Mouse (Mus musculus): Measurements from ENCODE around the gene Rasgef1b.

Rasgef1b gene

GRCm38 (mm10) chr5:99279016-99279757 lies 449.7 kb downstream of the Rasgef1b start:
- DNase-seq, result no peak

DNA sequence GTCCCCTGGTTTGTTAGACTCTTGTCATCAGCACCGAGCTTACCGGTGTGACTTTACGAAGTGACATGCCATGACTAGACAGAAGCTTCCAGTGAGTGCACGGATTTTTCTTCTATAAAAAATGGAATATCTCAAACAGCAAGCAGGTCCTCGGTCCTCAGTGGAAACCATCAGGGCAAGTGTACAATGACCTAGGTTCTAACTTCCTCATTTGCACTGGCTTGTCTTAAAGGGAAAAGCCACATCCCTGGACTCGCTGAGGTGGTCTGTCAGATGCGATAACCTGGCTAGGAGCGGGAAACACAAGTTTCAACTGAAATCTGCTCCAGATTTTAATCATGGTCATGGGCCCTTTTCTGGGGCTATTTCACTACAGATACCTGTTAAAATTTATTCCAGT lies 450.5 kb downstream of the Rasgef1b start:
- no peak for DNase-seq

DNA sequence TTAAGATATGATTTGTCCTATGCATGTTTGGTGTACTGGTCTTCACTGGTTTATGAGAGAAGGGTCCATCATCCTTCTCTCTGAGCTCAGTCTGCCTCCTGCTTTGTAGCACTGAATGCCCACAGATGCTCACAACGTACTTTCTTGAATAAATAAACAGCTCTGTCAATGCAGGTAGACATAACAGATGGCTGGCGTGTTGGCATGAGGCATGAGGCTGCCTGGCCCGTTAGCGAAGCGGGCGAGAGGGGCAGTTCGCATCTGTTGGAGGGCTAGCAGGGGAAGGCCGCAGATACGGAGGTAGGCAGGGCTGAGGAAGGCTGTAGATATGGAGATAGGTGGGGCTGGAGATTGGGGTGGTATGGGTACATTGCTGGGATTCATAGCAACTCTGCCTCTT lies 451.3 kb downstream of the Rasgef1b start:
- DNase-seq, result no peak

DNA sequence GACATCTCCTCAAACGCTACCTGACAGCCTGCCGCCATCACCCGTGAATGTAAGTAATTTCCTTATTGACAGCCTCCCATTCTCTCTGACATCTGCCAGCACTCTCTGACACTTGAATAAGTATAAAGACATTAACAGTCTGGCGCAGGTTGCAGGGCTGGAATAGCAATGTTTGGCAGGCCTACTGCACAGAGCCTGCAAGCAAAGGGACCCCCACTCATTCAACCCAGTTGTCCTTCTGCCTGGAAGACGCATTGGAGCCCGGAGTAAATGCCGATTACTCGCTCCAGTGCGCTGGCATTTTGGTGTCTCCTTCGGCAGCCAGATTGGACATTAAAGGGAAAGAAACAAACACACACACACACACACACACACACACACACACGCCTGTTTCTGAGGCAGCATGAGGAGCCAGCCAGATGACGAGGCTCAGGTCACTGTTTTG lies 454.7 kb downstream of the Rasgef1b start:
- peak in 1 of 2 experiments; percentile 31 for DNase-seq

DNA sequence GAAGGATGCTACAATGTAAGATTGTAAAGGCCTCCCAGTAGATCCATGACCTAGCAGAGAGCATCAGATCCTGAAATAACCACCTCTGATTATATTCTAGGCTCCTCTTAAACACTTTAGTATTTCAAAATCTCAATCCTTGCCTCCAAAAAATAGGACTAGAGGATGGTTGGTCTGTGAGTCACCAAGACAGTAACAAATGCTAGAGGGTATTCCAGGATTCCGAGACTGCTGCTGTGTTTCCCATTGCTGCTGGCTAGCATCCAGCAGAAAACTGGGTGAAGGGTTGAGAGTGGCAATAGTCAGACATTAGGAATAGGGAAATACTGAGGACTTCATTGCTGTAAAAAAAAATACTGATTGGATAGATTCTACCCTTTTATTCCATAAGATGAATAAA lies 457.3 kb downstream of the Rasgef1b start:
- no peak for DNase-seq

GRCm38 (mm10) chr5:99269131-99269530 lies 459.7 kb downstream of the Rasgef1b start:
- DNase-seq, result no peak

DNA sequence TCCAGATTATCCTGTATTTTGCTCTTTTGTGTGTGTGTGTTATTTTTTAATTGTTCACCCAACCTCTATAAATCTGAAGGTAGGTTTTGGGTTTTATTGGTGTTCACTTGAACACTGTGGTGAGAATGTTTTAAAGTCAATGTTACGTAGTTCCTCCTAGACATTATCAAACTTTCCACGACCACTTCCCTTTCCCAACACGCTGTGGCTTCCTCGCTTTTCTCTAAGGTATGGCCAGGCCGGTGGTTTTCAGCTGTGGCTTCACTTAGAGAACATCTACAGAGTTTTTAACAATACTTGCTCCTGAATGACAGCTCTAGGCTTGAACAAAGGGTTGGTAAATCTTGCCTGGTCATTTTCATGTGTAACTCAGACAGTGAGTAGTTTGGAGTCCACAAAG lies 461.5 kb downstream of the Rasgef1b start:
- DNase-seq, result no peak

DNA sequence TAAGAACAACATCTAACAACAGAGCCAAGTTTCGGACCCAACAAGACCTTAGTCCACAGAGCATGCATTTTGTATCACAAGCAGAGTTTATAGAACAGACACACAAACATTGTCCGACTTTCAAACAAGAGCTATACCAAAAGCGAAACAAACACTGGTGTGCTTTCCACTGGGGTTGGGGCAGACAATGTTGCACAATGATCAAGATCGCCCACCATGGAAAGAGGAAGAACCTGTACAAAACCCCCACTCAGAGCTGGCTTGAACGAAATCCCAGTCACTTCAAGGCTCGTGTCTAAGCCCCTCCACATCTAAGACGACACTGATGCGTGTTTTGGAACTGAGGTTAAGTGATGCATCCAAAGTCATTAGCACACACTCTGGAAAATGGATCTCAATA lies 462.6 kb downstream of the Rasgef1b start:
- DNase-seq, result no peak

DNA sequence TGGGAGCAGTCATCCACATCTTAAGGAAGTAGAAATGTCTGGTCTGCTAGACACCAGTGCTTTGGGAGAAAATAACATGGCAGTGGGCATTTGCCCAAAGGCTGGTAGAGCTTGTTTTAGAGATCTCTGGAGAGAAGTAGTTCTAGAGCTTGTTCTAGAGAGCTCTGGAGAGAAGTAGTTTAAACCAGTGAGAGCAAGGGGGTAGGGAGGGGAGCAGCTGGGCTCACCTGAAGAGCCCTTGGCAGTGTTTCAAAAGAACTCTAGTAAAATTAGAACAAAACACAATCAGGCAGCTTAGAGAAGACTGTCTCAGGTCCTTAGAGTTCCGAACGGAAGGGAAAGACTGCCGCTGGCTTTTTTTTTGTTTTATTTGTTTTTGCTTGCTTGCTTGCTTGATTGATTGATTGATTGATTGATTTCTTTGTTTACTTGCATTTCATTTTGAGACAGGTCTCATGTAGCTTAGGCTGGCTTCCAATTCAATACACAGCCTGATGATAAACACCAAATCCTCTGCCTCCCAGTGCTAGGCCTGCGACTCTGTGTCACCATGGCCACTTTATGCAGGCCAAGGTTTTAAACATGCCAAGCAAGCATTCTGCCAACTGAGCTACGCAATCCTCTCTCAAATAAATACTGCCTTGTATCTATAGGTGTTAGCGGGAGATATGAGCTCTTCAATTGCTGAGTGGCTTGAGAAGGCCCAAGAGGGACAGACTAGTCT lies 466.5 kb downstream of the Rasgef1b start:
- no peak for DNase-seq

- no peak for DNase-seq
These were observed 467.6 kb downstream of the Rasgef1b start for GRCm38 (mm10) chr5:99261121-99261724.

- no peak for DNase-seq
These were observed 470.8 kb downstream of the Rasgef1b start for GRCm38 (mm10) chr5:99258003-99258500.

- DNase-seq, result peak; percentile 97
These were observed 476.4 kb downstream of the Rasgef1b start for GRCm38 (mm10) chr5:99252203-99253135.

DNA sequence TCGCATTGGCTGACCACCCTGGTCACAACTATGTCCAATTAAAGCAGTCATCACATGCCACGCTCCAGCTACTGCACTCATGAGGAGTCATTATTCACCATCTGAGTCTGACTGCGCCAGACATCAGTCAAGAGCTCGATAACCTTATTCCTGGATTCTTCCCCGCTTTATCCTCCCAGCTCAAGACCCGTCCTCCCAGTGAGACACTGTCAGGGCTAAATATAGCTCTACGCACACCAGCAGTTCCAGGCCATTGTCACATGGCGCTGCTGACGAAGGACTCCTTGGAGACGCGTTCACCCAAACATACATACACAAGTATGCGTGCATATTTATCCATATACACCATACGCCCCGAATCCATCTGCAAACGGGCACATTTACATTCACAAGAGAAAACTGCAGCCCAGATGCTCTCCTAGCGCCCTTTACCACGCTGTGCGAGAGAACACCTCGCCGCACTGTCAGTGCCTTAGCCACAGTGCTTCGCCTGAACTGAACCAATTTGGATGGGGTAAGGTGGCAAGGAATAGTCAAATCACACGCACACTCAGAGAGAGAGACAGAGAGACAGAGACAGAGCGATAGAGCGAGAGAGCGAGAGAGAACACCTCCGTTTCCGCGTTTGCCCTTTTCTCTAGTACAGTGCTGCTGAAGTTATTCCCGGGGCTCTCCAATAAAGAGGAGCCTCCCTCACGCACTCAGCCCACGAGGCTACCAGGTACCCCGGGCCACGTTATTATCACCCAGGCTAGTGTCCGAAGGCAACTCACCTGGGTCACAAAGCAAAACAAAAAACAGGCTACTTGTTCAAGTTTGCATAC lies 477.3 kb downstream of the Rasgef1b start:
- peak; percentile 36 to 42 for DNase-seq

DNA sequence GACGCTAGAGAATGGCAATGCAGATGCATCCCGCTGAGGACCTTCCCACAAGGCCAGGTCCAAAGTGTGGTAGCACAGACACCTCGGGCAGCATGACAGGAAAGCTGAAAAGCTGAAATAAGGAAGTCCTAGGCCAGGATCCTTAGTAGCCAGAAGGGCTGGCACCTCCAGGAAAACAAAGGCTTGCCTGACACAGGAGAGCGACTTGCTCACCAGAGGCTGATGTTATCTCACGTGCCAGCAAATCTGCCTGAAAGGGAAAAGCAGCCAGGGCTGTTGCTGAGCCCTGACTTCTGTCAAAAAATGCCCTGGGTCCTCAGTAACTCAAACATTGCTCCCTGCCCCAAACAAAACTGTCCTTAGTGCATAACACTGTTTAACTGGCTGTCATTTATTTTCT lies 478.0 kb downstream of the Rasgef1b start:
- DNase-seq, result no peak

- DNase-seq, result peak; percentile 92 to 96
These were observed 480.4 kb downstream of the Rasgef1b start for GRCm38 (mm10) chr5:99248501-99248900.

DNA sequence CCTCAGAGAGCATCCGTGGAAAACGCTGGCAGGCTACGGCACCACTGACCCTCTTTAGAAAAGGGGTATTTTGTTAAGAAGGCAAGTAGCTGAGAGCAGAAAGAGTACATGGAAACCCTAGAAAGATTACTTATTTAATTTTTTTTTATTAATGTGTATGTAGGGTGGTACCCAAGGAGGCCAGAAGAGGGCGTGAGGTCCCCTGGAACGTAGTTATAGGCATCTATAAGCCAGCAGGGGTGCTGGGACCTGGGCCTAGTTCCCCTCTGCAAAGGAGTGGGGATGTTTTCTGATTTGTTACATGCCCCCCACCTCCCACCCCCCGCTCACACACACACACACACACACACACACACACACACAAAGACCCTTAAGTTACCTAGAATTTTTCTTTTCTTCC lies 480.9 kb downstream of the Rasgef1b start:
- no peak for DNase-seq

DNA sequence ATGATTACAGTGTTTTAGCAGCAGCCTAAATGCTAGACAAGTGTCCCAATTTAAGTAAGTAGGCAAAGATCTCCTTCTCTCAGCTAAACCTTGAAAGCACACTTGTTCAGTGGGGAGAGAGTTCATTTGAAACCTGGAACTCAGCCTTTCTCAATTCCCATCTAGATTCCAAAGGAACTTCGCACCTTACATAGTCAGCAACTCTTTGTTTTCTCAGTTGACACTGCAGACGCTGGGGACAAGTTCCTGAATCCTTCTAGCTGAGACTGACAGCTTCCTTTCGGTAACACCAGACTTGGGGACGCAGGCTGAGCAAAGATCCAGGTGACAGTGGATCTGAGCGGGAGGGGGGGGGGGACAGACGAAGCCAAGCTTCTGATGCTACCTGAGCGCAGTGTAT lies 481.4 kb downstream of the Rasgef1b start:
- DNase-seq, result no peak

- DNase-seq, result no peak
These were observed 481.9 kb downstream of the Rasgef1b start for GRCm38 (mm10) chr5:99246972-99247371.

- DNase-seq, result peak; percentile 41 to 64
These were observed 486.7 kb downstream of the Rasgef1b start for GRCm38 (mm10) chr5:99241988-99242740.

GRCm38 (mm10) chr5:99240501-99240900 lies 488.4 kb downstream of the Rasgef1b start:
- DNase-seq, result peak; percentile 36

DNA sequence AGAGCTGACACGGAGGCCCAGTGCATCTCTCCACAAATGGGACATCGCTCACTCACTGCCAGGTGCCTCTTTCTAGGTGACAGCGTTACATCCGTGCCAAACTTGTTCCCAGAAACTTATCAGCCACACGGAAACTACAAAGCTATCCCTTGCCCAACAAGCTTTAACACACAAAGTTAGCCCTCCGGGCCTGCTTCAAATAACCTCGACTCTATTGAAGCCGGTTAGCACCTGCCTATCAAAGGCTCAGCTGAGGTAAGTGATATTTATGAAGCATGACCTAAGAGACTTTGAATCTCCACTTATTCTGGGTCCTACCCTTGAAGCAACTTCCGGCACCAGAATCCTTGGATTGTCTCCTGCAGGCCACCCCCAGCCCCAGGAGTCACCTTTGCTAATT lies 489.2 kb downstream of the Rasgef1b start:
- DNase-seq, result no peak

Data from lung, postnatal 4 days (tissue).